Mouse (Mus musculus) limb, embryonic 10.5 days (tissue): ENCODE measurements around the gene Cdk10. TPM values are rescaled to one million over a fixed set of nuclear protein-coding genes. Genes with fewer than 3 reads are reported as not detected.
A peak's percentile ranks its signal among the peaks of the same experiment; 100 is the strongest.

Source experiments
- DNase-seq: peaks from one replicate; pipeline ENCODE4 v3.0.0-alpha.2; 2017; ENCODE audit warnings: low spot score
- H3K27ac ChIP-seq: fragments of 300-500 bp; sonication (generic); 2 replicates; pipeline ENCODE4 v1.5.1; 2016; ENCODE audit warnings: mild to moderate bottlenecking
- H3K27me3 ChIP-seq: fragments of 300-500 bp; sonication (generic); 2 replicates; pipeline ENCODE4 v1.6.1; 2016; ENCODE audit warnings: low read depth, mild to moderate bottlenecking; ENCODE audit not compliant: poor library complexity, severe bottlenecking
- H3K36me3 ChIP-seq: fragments of 300-500 bp; sonication (generic); 2 replicates; pipeline ENCODE4 v1.6.1; 2016; ENCODE audit warnings: mild to moderate bottlenecking, moderate library complexity
- H3K4me1 ChIP-seq: fragments of 300-500 bp; sonication (generic); 2 replicates; pipeline ENCODE4 v1.6.1; 2016
- H3K4me3 ChIP-seq: fragments of 300-500 bp; sonication (generic); 2 replicates; pipeline ENCODE4 v1.5.1; 2016; ENCODE audit warnings: mild to moderate bottlenecking, moderate library complexity
- H3K9me3 ChIP-seq: fragments of 300-500 bp; sonication (generic); replicated peaks from 2 replicates; pipeline ENCODE4 v1.6.1; 2016; ENCODE audit warnings: mild to moderate bottlenecking
- WGBS: fragments of 180-500 bp; shearing (Covaris S2); methylation state at CpG from one replicate; pipeline ENCODE4 v1.1.7; 2016; 5-methylcytosine and 5-hydroxymethylcytosine counted together
- polyA plus RNA-seq: library from polyadenylated mRNA; unstranded; fragments of >200 nt; fragmentation: Nextera tagmentation; extraction: Ambion mirVana; gene quantifications from 2 replicates; pipeline ENCODE4 v1.2.1, GENCODE M21; 2016

Gene Cdk10
- polyA plus RNA-seq, 1 experiment from 2014 or later: 34.7 TPM

DNA sequence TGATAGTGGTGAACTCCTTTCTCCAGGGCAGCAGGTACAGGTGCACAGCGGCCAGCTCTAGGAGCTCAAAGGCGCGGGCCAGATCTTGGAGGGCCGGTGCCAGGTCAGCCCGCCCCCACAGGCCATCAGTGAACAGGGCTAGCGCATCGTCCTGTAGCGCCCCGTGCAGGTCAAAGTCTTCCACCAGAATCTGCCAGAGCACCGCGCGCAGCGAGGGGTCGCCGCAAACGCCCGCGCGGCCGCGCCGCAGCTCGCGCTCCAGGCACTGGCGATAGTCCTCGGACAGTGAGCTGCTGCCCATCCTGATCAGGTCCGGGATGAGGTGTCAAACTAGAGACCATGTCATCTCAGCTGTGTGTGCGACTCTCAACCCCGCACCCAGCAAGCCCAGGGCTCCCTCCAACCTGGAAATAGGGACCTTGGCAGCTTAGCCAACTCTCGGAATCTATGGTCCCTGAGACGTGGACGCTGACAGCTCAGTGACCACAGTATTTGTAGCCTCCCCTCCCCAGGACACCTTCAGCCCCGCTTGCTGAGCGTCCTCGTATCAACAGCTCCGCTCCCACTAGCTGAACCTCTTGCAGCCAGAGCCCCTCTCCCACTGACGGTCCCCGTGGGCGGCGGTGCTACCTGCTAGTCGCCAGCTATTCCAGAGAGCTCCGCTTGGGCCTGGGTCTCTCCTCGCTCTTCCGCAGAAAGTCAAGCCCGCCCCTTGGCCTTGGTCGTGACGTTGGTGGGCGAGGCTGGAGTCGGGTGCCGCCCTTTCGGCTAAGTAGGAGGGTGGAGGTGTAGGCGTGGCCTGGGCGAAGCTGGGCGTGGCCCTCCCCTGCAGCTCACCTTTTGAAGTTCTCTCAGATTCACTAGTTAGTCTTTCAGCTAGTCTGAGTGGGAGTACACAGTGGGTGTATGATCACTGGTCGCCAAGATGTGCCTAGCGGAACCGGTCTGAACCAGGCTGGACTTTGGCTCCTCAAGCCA lies 11.2 kb downstream of the Cdk10 start, which contains the start of gene Spata2l:
TSS of gene Spata2l (minus strand) at position 714 of the 978 bp plus-strand sequence.
- no peak within 1 kb of the TSS for H3K27ac ChIP-seq
- peaks cover 58% of the 10 kb centered on the region for H3K27me3 ChIP-seq
- H3K4me1 ChIP-seq: peaks cover 27% of the 10 kb centered on the region
- H3K9me3 ChIP-seq: no peaks in the 10 kb centered on the region
- DNase-seq: peak; percentile 91
- 3% methylated on average over 57 of the region's 57 CpGs for WGBS
- H3K4me3 ChIP-seq: peak within 1 kb of the TSS; percentile 55
- H3K36me3 ChIP-seq: peaks cover 5% of the 10 kb centered on the region; the same call in 1 of the 2 replicates

DNA sequence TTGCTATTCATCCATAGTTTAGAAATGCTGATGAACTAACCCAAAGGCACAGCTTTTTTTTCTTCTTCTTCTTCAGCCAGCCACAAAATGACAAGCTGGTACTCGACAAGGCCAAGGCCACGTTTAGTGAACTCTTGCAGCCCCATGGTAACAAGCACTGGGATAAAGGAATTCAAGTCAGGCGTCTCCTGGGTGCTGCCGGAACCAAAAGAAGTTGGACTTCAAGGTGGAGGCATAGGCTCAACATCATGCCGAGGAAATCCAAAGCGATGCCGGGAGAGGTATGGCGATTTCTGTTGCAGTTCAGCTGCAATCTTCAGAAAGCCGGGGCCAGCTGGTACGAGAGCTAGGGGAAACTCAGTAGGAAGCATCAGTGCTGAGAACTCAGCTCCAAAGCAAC lies 14.8 kb downstream of the Cdk10 start:
- no peak overlapping the region for H3K4me3 ChIP-seq
- 91% methylated on average over 10 of the region's 10 CpGs for WGBS

DNA sequence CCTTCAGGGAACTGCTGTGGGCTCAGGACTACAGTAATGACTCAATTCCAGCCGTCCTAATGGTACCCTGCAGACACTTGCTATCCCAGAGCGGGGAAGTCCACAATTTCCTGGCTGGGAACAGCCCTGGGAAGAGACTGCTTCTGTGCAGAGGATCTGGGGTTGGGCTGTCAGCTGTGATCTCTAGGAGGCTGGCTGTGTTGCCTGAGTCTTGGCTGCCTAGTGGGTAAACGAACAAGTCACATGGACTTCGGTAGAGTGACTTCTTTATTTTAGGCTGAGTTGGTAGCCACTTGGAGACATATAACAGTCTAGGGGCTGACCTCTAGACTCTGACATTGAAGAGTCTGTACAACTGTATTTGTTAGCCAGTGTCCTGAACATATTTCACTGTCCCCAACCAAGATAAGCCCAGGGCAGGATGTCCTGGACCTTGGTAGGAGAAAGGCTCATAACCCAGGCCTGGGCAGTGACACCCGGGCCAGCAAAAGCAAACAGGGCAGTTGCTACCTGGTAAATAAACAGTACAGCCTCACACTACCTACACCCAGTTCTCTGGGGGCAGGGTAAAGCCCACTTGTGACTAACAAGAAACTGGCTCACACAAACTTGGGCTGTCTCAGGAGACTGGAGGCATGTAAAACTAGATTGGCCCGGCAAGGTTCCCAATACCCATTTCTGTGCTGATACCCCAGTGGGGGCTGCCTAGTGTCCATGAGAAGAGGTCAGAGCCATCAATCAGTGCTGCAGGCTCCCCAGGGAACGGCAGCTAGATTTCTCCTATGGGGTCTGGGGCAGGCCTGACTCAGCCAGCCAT lies 17.7 kb downstream of the Cdk10 start:
- H3K4me3 ChIP-seq: no peak overlapping the region
- WGBS: 83% methylated on average over 7 of the region's 7 CpGs
- H3K27me3 ChIP-seq: no peaks in the 10 kb centered on the region
- H3K9me3 ChIP-seq: no peaks in the 10 kb centered on the region
- DNase-seq: no peak
- H3K4me1 ChIP-seq: peaks cover 1% of the 10 kb centered on the region; the same call in 1 of the 2 replicates
- H3K27ac ChIP-seq: no peak overlapping the region
- H3K36me3 ChIP-seq: peaks cover 59% of the 10 kb centered on the region

More for the DNA sequence above, 14.8 kb downstream of the Cdk10 start:
- Histone ChIP-seq H3K27ac (no peak overlapping the region), H3K4me1 (peaks cover 23% of the 10 kb centered on the region), H3K27me3 (peaks cover 29% of the 10 kb centered on the region), H3K36me3 (peaks cover 30% of the 10 kb centered on the region), H3K9me3 (no peaks in the 10 kb centered on the region)
- DNase-seq: no peak

DNA sequence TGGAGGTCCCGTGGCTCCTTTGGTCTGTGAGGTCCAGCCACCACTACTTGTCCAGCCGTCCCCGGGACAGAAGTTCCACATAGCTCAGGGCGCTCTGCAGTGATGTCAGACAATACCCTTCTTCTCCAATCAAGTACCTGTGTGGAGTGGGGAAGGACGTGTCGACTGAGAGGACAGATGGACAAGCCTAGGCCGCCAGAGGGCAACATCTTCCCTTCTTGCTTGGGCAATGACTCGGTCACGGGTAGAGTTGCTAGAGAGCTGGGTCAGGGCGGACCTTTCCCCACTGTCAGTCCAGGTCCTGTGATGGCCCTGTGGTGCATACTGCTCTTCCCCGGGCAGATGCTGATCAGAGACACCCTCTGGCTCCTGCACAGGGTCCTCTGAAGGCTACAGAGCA lies 18.4 kb downstream of the Cdk10 start:
- no peak for DNase-seq
- Histone ChIP-seq H3K36me3 (peaks cover 66% of the 10 kb centered on the region), H3K4me1 (no peaks in the 10 kb centered on the region), H3K27ac (no peak overlapping the region), H3K9me3 (no peaks in the 10 kb centered on the region), H3K27me3 (no peaks in the 10 kb centered on the region), H3K4me3 (no peak overlapping the region)
- WGBS: 68% methylated on average over 11 of the region's 11 CpGs

DNA sequence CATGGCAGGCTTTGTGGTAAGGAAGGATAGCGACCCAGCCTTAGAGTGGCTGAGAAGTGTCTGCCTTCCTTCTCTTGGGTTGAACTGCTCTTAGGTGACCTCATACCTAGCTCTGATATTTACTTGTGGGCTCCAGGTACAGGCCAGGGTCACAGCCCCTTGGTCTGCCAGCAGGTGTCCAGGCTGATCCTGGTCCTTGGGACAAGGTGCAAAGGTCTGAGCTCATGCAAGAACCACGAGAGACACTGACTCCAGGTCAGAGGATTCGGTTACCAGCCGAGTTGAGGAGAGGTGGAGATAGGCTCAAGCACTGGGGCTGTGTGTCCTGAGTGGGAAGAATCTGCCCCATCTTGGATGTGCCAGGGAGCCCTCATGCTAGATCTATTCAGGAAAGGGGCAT lies 19.7 kb downstream of the Cdk10 start:
- 95% methylated on average over 4 of the region's 4 CpGs for WGBS
- Histone ChIP-seq H3K4me1 (no peaks in the 10 kb centered on the region), H3K9me3 (no peaks in the 10 kb centered on the region), H3K36me3 (peaks cover 80% of the 10 kb centered on the region), H3K4me3 (no peak overlapping the region), H3K27ac (no peak overlapping the region), H3K27me3 (no peaks in the 10 kb centered on the region)
- DNase-seq: no peak

DNA sequence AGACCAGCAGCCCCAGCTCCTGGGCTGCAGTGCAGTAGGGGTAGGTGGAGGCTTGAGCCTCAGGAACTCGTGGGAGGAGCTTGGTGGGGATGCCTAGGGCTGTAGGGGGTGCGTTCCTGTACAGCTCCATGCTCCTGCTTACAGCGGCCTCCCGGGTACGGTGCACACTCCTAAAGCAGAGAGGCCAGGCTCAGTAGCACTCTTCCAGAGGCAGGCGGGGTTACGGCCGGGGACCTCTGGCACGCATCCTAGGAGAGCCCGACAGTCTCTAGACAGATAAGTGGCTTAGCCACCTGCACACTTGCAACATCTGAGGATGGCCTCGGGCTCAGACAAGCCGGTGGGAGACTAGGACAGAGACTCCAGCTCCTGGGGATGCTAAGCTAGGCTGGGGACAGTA lies 20.9 kb downstream of the Cdk10 start:
- peaks cover 91% of the 10 kb centered on the region for H3K36me3 ChIP-seq
- no peak for DNase-seq
- 89% methylated on average over 12 of the region's 12 CpGs for WGBS

DNA sequence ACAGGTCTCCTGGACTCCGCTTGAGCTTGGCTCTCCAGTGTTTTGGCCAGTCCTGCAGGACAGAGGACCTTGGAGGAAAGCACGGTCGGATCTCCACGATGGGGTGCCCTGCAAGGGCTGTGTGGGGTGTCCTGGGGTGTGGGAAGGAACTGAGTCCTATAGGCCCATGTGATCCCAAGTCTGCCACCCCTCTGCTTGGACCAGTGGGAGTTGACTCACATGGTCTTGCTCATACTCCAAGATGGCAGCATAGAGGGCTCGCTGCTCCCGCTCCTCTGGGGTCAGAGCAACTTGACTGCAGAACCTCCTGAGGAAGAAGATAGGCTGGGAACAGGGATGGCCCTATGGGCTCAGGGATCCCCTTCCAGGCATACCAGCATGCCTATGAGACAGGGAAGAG lies 23.1 kb downstream of the Cdk10 start:
- H3K4me1 ChIP-seq: peaks cover 5% of the 10 kb centered on the region
- no peak for DNase-seq
- H3K9me3 ChIP-seq: no peaks in the 10 kb centered on the region
- H3K4me3 ChIP-seq: no peak overlapping the region
- H3K27me3 ChIP-seq: no peaks in the 10 kb centered on the region
- WGBS: 97% methylated on average over 6 of the region's 6 CpGs
- H3K36me3 ChIP-seq: peaks cover 92% of the 10 kb centered on the region
- no peak overlapping the region for H3K27ac ChIP-seq

More for the DNA sequence above, 20.9 kb downstream of the Cdk10 start:
- Histone ChIP-seq H3K27ac (no peak overlapping the region), H3K27me3 (no peaks in the 10 kb centered on the region), H3K4me1 (no peaks in the 10 kb centered on the region), H3K9me3 (no peaks in the 10 kb centered on the region), H3K4me3 (no peak overlapping the region)

DNA sequence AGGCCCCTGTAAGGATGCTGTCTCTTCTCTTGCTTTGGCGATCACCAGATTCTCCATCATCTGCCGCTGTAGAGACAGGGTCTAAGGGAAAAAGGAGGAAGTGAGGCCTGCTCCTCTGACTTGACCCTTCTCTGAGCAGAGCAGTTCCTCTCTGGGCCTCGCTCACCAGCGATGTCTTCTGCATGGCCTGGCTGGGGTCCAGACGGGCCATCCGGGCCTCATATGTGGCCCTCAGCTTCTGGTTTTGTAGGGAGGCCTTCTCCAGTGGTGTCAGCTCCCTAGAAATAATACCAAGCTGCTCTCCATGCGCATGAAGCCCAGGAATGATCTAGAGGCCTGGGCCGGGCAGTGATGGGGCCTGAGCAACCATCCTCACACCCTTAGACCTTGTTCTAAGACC lies 24.0 kb downstream of the Cdk10 start:
- Histone ChIP-seq H3K27me3 (no peaks in the 10 kb centered on the region), H3K4me3 (no peak overlapping the region), H3K27ac (no peak overlapping the region), H3K9me3 (no peaks in the 10 kb centered on the region), H3K4me1 (peaks cover 13% of the 10 kb centered on the region), H3K36me3 (peaks cover 84% of the 10 kb centered on the region)
- WGBS: 97% methylated on average over 8 of the region's 8 CpGs
- DNase-seq: no peak

DNA sequence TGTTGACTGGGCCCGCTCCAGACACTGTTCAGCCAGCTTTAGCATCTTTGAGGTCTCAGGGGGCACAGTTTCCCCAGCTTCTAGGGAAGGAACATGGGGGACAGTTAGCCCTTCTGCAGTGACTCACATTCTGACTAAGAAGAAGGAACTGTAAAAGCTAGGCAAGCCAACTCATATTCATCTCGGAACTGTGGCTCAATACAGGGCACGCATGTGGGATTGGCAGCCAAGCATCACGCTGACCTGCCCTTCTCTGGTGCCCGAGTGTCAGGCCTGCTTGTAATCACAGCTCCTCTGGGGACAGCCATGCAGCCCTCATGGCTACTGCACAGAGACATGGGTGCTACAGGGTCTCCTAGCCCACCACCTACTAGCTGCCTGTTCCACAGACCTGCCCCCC lies 26.3 kb downstream of the Cdk10 start:
- WGBS: 98% methylated on average over 5 of the region's 5 CpGs
- DNase-seq: no peak
- H3K9me3 ChIP-seq: no peaks in the 10 kb centered on the region
- no peak overlapping the region for H3K4me3 ChIP-seq
- H3K27me3 ChIP-seq: no peaks in the 10 kb centered on the region
- H3K36me3 ChIP-seq: peaks cover 65% of the 10 kb centered on the region
- H3K4me1 ChIP-seq: peaks cover 27% of the 10 kb centered on the region
- H3K27ac ChIP-seq: no peak overlapping the region

DNA sequence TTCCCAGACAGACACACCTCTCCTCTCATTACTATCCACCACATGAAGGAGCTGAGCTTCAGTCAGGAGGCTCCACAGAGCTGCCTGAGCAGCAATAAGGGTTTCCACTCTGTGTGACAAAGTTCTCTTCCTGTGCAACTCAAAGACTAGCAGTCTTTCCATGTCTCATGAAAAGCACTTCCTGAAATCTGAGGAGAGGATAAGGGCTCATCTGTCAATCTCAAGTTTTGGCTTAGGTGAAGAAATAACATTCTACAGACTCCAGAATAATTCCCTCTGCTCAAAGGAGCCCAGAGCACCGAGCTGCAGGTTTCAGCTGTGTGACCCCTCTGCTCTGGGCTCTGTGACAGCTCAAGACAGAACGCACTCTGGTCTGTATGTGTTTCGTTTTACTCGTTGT lies 28.3 kb downstream of the Cdk10 start:
- peak overlapping the region; percentile 92; the same call in 1 of the 2 replicates for H3K27ac ChIP-seq
- no peaks in the 10 kb centered on the region for H3K9me3 ChIP-seq
- DNase-seq: no peak
- H3K27me3 ChIP-seq: no peaks in the 10 kb centered on the region
- peak overlapping the region; percentile 86 for H3K4me3 ChIP-seq
- peaks cover 34% of the 10 kb centered on the region for H3K4me1 ChIP-seq
- peaks cover 65% of the 10 kb centered on the region for H3K36me3 ChIP-seq
- 52% methylated on average over 4 of the region's 4 CpGs for WGBS

DNA sequence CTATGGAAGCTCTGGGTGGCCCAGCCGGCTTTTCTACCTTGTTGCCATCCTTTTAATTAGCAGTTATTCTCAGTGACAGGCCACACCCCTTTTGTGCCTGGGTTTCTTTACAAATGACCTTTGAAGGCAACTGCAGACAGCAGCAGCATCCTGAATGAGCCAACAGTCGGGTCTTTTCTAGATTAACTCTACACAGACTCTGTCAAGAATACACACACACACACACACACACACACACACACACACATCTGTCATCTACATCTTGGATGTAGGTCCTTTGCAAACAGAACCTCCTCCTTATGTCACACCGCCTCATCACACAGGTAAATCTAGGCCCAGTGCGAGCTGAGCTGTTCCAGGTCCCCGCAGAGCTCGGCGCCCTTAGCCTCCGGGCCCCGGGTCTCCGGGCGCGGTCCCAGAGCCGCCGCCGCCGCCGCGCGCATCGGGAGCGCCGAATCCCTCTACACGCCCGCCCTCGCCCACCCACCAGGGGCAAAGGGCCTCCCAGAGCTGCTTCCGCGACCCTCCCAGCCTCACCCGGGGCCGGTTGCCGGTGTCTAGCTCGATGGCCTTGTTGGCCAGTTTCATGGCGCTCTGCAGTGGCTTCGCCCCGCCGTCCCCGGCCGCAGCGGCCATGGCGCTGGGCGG lies 28.9 kb downstream of the Cdk10 start:
- Histone ChIP-seq H3K27ac (peak overlapping the region; percentile 92), H3K4me1 (peaks cover 34% of the 10 kb centered on the region), H3K9me3 (no peaks in the 10 kb centered on the region), H3K4me3 (peak overlapping the region; percentile 86), H3K36me3 (peaks cover 65% of the 10 kb centered on the region), H3K27me3 (no peaks in the 10 kb centered on the region)
- WGBS: under 1% methylated on average over 35 of the region's 40 CpGs
- DNase-seq: peak; percentile 39

DNA sequence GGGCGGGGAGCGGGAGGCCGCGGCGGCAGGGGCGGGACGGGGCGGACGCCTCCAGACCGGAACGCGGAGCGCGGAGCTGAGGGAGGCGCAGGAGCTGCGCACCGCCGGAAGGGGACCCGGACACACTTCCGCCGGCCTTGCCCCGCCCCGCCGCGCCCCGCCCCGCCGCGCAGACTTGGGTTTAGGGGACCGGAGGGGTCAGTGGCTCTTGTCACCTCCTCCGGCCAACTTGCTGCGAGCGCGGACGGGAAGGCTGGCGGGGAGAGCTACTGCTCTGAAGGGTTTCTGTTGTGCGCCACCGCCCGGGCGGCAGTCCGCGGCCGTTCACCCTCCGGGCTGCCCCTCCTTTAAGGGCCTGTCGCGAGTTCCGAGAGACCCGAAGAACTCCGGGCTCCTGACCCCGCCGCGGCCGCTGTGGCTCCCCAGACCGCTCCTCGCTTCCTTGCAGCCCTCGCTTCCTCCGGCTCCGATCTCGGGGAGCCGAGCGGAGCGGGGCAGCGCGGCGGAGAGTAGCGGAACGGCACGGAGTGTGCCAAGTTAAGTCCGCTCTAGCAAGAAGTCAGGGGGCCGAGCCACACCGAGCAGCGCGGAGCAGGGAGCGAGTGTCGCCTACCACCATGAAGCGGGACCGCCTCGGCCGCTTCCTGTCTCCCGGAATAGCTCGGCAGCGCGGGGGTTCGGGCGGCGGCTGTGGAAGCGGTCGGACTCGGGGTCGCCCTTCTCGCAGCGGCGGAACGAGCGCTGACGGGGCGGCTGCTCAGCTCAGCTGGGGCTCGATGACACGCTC lies 29.6 kb downstream of the Cdk10 start, which contains the start of the genes Zfp276 and Vps9d1:
TSS of gene Zfp276 (plus strand) at position 97 of the 787 bp plus-strand sequence.
TSS of gene Vps9d1 (minus strand) at position 250 of the 787 bp plus-strand sequence.
- no peaks in the 10 kb centered on the region for H3K9me3 ChIP-seq
- H3K36me3 ChIP-seq: peaks cover 65% of the 10 kb centered on the region
- peaks cover 34% of the 10 kb centered on the region for H3K4me1 ChIP-seq
- peak; percentile 91 for DNase-seq
- peak within 1 kb of the TSS; percentile 92 for H3K27ac ChIP-seq
- H3K4me3 ChIP-seq: peak within 1 kb of the TSS; percentile 86
- no peaks in the 10 kb centered on the region for H3K27me3 ChIP-seq
- under 1% methylated on average over 99 of the region's 99 CpGs for WGBS
